Mouse (Mus musculus): ENCODE results near the gene Btg1.

DNA sequence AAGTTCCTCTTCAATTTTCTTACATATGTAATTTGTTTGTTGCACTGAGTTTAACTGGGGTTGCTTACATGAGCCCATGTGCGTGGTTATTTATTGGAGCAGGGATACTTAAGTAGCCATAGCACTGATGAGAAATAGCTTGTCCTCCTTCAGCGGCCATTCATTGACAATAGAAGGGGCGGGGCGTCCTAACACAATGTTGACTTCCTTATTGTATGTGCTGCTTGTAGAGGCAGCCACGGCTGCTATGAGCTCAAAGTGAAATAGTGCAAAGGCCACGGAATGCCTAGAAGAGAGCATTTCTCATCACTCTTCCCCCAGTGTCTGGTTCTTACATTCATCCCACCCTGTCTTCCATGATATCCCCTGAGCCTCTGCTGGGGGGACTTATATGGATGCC is 42.0 kb upstream of the Btg1 start:
- TF ChIP-seq FLI1 (IDR thresholded peaks at IDR 0.05; ENCODE audit: low read length) (no peak), GATA1 (IDR thresholded peaks at IDR 0.05; ENCODE audit: borderline replicate concordance, low read length) (no peak)
